Mouse (Mus musculus) layer of hippocampus, adult 9-11 months (tissue): ENCODE measurements around the gene Lsm2.
"Not testable (repeated sequence)": the region's sequence is repeated elsewhere in the genome, so short reads cannot be mapped to it uniquely, and the experiment has no call there.

Experiments
- DNase-seq: peaks from one replicate; pipeline ENCODE4 v3.0.0; 2022

The Lsm2 gene

DNA sequence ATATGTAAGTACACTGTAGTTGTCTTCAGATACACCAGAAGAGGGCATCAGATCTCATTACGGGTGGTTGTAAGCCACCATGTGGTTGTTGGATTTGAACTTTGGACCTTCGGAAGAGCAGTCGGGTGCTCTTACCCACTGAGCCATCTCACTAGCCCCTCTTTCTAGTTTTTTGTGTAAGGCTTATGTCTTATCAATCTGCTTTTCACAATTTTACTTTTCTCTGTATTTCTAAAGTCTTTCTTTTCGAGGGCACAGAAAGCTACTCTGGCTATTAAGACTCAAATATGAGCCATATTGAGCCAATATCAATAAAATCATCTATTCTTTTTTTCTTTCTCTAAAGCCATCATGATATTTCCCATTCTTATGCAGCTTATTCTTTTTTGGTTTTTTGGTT lies 13.5 kb downstream of the Lsm2 start:
- DNase-seq, result not testable (repeated sequence)

DNA sequence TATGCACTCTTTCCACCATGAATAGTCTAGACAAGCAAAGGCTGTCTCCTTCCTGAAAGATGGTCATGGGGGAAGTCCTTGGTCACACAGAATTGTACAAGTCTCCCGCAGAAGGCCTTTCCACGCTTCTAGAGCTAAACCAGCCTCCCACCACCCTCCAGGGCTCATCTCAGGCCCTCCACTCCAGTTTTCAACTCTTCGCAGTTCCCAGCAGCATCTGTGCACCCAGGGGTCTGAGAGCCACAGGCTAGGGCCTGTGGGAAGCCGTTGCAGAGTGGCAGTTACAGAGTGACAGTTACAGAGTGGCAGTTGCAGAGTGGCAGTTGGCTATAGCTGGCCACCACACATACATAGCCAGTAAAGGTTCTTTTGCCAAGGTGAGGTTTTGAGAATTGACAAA lies 14.3 kb downstream of the Lsm2 start:
- not testable (repeated sequence) for DNase-seq

DNA sequence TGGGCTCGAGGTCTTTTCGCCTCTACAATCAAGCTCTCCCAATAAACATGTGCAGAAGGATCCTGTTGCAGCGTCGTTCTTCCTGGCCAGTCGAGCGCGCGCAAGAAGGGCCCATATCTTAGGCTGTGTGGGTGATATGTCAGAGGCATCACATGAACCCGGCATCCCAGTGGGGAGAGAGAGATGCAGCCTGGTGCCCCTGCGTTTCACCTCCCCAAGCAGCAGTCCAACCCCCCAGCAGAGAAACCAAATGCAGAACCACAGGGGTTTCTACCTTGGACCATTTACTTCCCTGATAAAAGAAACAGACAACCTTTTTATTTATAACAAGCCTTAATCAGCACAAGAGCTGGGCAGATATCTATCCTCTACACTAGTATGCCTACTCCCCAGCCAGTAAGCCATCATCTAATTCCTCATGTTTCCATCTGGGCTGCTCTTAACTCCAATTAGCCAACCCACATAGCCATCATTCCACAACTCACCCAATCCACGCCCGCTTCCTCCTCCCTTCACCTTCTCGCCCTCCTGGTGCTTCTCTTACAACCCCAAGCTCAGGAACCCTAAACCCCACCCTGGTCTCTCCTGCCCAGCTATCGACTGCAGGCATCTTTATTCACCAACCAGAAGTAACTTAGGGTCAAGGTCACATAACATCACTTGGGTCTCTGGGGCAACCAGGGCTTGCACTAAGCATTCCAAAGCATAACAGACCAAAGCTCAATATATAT lies 14.9 kb downstream of the Lsm2 start:
- no peak for DNase-seq

DNA sequence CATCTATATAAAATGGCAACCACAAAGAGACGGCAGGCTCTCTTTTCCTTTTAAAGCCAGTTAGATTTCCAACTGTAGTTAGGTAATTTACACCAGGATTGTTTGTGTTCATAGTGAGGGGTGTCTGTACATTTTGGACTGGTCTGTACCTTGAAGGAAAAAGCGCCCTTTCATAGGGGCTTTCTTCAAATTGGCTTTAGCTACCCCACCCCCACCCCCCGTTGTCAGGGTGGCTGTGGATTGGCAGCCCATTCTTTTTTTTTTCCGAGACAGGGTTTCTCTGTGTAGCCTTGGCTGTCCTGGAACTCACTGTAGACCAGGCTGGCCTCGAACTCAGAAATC lies 15.5 kb downstream of the Lsm2 start:
- DNase-seq, result no peak

DNA sequence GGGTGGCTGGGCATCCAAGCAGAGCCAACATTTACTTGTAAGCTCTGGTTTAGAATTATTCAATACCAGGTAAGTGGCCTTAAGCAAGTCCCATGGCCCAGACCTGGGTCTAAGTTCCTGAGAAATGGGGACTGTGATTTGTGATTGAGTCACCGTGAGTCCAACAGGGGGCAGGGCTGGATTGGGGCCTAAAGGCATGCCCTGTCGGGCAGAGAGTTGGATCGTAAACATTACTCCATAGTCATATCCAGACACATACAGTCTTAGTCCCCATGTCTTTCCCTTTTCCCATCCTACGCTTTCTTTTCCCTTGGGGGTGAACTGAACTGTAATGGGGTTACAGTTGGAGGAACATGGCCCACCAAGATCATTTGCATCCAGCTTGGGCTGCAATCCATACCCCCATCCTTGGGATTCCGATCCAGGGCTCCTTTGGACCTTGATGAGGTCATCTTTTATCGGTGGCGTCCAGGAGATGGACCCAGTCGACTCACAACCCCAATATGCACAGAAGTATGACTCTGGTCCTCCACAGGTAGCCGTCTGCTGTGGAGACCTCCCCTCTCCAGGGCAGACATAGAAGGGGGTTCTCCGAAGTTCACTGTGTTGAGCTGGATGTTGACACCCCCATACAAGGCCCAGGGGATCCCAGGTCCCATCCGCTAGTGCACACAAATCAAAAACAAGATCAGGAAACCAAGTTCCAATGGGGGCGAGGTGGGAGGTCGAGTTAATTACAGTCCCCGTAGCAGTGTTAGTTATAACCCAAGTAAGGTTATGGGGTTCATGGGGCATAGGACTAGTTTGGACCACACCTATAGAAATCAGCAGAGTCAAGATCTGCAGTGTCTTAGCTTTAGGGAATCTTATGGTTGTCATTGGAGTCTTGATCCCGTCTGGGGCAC lies 17.1 kb downstream of the Lsm2 start:
- DNase-seq, result no peak

DNA sequence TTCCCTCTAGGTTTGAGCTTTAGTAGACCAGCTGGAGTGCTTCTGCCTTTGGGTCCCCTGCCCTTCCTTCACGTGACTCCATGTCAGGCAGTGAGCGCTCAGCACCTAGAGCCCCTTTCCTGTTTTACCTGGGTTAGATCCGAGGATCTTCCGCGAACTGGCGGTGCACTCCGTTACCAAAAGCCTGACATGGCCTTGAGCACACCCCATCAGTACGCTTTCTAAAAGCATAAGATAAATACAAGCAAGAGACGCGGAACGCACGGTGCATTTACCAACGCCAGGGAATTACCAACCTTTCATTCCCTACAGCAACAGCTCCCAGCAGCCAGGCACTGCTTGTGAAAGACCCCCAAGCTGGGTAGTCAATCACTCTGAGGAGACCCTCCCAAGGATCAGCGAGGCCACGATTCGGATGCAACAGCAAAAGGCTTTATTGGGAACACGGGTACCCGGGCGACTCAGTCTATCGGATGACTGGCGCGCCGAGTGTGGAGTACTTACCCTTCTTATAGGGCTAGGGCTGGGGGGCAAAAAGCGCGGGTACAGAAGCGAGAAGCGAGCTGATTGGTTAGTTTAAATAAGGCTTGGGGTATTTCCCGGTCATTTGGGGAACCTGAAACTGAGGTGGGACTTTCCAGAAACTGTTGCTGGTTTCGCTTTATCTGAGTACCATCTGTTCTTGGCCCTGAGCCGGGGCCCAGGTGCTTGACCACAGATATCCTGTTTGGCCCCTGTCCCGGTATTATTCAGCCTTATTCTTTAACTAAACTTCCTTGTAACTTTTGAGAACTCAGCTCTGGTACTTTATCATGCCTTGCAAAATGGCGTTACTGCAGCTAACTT lies 18.4 kb downstream of the Lsm2 start:
- DNase-seq, result not testable (repeated sequence)

DNA sequence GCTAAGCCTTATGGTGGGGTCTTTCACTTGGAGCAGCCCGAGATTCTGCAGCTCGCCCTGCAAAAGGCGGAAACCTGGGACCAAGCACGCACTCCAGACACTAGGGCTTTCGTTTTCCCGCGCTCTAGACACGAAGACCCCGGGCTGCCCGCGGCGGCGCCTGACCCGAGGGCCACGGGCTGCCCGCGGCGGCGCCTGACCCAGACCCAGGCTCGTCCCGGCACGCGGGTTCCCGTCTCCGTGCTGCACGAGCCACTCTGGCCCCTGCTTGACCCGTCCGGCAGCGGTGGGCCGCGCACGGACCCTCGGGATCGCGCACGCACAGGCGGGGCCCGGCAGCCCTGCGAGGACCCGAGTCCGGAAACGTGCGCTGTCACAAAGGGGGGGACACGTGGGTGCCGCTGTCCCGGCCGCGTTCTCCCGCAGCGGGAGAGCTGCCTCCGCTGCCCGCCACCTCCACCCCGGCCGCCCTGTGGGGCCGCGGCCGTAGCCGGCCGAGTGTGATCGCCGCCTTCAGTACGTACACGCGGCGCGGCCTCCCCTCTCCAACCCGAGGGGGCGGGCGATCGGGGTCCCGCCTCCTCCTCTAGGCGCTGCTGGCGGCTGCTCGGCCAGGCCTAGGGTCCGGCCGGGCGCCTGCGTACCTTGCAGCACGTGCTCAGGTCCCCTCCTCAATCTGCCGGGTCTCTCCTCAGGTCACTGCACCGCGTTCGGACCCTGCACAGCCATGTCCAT lies 19.2 kb downstream of the Lsm2 start, which contains the start of gene Vars:
Vars (plus strand) TSS at position 271 of the 735 bp plus-strand sequence.
- DNase-seq, result peak; percentile 70

DNA sequence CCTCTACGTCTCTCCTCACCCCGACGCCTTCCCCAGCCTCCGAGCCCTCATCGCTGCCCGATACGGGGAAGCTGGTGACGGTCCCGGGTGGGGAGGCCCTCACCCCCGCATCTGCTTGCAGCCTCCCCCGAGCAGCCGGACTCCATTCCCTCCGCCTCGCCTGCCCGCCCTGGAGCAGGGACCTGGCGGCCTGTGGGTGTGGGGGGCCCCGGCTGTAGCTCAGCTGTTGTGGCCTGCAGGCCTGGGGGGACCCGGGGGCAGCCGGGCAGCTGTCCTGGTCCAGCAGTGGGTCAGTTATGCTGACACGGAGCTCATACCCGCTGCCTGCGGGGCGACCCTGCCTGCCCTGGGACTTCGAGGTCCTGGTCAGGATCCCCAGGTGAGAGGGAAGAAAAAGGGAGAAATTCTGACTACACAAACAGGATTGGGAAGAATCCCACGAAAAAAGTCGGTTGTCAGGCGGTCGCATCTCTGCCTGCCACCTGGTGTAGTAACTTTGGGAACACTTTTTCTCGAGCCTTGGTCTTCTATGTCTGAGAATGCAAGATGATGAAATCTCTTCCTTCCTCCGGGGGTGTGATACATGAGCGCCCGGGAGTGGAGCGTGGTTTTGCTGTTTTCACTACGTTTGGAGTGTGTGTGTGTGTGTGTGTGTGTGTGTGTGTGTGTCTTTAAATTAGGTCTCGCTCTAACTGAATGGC lies 19.9 kb downstream of the Lsm2 start:
- DNase-seq, result no peak

DNA sequence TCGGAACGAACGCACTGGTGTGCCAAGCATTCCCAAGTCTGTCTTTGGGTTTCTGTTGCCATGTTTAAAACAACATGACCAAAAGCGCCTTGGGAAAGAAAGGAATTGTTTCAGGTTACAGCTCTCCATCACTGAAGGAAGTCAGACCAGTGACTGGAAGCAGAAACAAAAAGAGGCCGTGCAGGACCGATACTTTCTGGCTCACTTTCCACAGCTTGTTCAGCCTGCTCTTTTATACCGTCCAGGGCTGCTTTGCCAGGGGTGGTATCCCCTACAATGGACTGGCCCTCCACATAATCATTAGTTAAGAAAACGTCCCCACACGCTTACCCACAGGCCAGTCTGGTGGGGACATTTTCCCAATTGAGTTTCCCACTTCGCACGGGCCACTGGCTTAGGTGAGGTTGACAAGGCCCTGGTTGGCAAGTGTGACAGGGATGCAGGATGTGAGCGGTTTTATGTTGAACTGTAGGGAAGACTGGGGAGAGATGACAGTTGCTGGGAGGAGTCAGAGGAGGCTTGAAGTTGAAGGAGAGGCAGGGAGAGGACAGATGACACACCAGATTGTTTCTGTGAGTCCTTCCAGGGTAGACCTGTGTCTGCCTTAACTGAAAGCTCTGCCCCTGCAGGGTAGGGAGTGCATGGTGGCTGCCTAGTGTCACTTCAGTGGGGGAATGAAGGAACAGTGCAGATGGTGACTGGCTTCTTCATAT lies 20.6 kb downstream of the Lsm2 start:
- DNase-seq, result no peak

DNA sequence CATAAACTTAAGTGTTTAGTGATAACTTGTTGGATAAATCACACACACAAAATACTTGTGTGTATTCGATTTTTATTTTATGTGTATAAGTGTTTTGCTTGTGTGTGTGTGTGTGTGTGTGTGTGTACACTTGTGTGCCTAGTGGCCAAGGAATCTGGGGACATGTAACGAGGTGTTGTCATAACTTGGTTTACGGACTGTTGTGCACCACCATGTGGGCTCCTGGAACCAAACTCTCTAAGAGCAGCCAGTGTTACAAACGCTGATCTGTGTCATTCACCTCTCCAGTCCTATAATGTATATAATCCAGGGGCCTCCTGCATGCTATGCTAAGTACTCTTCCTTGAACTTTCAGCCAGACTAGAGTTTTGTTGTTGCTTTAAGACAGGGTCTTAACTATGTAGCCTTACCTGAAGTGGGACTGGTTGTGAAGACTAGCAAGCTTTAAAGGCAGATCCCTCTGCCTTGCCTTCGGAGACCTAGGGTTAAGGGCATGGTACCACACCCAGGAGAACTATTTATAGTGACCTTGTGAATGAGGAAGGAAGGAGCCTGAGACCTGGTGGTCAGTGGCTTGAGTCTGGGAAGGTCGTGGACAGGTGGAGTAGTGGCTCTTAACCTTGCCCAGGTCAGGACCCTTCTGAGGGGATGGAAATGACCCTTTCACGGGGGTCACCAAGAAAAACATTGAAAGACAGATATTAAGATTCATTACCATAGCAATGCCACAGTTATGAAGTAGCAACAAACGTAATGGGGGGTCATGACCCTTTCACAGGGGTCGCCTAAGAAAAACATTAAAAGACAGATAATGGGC lies 21.6 kb downstream of the Lsm2 start:
- DNase-seq, result no peak

DNA sequence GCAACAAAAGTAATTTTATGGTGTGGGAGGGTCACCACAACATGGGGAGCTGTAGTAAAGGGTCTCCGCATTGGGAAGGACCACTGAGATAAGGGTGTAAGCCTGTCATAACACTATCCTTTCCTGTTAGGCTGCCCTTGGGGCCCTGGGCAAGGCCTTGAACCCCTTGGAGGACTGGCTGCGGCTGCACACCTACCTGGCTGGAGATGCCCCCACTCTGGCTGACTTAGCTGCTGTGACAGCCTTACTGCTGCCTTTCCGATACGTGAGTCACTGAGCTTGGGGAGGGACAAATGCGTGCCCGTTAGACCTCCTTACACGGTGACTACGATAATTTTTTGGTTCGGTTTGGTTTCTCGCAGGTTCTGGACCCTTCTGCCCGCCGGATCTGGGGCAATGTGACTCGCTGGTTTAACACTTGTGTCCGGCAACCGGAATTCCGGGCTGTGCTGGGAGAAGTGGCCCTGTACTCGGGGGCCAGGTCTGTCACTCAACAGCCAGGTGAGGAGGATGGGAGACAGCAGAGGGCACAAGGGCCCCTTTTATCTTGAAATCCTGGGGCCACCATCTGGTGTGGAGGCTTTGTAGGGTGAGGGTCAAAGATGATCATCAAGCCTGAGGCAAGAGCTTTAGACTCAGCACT lies 22.5 kb downstream of the Lsm2 start:
- no peak for DNase-seq

DNA sequence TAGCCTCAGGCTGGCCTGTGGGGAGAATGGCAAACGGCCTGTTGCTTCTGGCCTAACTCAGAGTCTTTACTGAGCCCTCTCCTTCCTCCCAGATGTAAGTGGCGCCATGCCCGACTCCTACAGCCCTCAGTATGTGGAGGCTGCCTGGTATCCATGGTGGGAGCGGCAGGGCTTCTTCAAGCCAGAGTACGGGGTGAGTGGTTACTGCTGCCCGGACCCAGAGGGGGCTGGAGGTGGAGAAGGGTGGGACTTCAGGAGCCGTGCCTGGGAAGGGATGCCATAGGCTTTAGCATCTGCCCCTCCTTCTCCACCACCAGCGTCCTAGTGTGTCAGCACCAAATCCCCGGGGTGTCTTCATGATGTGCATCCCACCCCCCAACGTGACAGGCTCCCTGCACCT lies 23.5 kb downstream of the Lsm2 start:
- DNase-seq, result no peak

DNA sequence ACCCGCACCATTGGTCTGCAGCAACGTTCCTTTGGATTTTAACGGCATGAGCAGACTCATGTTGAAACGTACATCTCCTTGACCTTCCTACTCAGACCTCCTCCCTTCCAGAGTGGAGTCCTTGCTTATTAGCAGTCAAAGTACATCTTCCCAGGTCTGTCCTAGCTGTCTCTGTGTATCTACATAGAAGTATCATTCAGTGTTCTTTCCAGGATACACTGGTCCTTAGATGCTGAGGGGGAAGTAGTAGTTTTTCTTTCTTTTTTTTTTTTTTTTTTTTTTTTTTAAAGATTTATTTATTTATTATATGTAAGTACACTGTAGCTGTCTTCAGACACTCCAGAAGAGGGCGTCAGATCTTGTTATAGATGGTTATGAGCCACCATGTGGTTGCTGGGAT lies 24.2 kb downstream of the Lsm2 start:
- not testable (repeated sequence) for DNase-seq

DNA sequence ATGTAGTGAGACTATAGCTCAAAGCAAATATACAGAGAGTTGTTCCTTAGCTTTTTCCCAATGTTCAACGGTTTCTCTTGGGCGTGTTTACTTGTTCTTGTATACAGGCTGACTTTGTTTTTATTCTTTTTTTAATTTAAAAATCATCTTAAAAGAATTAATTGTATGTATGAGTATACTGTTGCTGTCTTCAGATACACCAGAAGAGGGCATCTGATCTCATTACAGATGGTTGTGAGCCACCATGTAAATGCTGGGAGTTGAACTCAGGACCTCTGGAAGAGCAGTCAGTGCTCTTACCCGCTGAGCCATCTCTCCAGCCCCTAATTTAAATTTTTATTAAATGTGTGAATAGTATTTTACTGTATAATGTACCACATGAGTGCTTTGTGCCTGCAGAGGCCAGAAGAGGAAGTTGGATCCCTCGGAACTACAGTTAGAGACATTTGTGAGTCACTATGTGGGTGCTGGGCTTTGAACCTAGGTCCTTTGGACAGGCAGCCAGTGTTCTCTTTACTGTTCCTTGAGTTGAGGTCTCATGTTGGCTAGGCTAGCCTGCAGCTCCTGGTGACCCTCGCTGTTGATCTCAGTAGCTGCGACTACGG lies 25.8 kb downstream of the Lsm2 start:
- no peak for DNase-seq

DNA sequence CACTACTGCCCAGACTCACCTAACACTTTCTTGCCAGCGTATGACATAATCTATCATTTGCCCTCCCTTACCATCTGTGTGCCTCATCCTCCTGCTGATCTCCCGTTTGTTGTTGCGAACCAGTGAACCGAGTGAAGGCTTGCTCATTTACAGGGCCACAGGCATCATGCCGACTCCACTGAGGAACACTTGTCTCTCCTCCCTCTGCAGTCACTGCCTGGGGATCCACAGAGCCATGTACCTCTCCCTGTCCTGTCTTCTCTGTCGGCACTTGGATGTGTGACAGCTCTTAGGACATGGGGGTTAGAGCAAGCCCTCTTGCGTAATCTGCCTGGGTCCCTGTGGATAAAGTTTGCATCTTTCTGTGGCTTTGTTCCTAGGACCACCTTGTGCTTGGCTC lies 27.9 kb downstream of the Lsm2 start:
- no peak for DNase-seq

DNA sequence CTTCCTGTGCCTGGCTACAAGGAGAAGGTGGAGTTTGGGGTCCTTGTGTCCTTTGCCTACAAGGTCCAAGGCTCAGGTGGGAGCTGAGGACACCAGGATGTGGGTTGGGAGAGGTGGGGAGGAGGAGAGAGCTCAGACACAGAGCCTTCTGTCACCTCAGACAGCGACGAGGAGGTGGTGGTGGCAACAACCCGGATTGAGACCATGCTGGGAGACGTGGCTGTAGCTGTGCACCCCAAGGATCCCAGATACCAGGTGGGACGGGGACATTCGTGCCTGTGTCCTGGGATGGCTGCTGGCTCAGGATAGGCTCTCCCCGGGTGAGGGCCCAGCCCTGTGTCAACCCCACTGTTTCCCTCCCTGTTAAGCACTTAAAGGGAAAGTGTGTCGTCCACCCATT lies 29.8 kb downstream of the Lsm2 start:
- DNase-seq, result no peak

DNA sequence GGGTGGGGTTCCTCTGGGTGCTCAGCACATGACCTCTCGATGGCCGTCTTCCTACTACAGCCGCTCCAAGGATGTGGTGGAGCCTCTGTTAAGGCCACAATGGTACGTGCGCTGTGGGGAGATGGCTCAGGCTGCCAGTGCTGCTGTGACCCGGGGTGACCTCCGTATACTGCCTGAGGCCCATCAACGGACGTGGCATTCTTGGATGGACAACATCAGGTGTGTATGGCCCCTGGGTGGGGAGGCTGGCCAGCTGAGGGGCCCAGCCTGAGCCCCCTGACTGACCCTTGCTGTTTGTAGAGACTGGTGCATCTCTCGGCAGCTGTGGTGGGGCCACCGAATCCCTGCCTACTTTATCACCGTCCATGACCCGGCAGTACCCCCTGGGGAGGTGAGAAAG lies 30.8 kb downstream of the Lsm2 start:
- DNase-seq, result no peak

DNA sequence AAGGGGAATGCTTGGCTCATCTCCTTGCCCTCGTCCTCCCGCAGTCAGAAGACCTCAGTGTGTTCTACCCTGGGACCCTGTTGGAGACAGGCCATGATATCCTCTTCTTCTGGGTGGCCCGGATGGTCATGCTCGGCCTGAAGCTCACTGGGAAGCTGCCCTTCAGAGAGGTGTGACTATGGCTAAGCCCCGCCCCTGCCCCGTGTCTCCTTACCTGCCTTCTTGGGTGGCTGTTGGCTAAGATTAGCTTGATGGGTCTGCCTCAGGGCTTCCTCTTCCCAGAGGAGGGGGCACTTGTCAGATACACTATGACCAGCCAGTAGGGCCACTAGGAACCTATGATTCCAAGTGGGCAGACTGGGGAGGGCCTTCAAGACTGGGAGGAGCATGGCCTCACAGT lies 31.6 kb downstream of the Lsm2 start:
- DNase-seq, result no peak

DNA sequence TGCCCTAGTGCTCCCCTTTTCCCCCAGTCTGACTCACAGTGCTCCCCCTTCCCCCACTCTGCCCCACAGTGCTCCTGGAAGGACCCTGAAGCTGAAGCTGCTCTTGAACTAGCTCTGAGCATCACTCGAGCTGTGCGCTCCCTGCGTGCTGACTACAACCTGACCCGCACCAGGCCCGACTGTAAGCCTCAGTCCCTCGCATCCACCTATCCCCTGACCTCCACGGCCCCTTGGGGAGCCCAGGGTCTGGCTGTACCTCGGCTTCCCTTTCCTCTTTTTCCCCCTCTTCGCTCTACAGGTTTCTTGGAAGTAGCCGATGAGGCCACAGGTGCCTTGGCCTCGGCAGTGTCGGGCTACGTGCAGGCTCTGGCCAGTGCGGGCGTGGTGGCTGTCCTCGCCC lies 33.6 kb downstream of the Lsm2 start:
- DNase-seq, result no peak
